Mouse (Mus musculus): ENCODE measurements at regions not wholly inside any gene's neighbourhood (a gene's known extent, or its start where the extent isn't known, plus 50 kb on each side); places are given as distances from the start of the nearest gene placed in this dataset.

DNA sequence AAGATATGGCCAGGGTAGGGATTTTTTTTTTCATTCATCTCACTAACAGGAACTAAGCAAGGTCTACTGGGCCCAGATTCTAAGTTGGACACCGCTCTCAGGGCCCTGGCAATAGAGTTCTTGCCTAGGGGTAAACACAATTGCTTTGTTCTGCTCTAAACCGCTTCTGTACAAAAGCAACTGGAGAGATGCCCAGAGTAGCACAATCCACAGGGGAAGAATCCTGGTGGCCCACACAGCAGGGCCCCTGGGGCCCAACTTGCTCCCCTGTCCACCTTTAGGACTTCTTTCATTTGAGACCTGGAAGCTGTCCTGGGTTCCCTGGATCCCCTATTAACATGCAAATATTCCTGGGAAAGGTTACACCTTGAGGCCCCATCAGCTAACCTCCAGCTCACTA lies 639.4 kb downstream of the Insc start:
- ATAC-seq, result no peak

DNA sequence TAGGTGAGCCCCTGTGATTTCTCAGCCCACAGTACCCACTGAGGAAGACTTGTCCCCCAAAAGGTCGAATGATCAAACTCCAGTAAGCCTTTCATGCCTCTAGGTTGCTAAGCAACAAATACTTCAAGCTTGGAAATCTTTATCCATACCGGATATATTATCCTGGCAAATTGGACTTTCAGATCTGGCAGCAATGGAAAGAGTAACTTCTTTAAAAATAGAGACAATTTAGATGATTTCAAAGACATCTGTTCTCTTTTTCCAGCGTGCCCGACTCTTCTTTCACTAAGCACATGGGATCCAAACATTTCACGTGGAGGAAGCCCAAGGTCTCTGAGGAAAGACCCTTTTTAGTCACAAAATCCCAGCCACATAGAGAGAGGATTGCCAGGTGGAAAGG lies 645.4 kb downstream of the Insc start:
- ATAC-seq, result no peak

DNA sequence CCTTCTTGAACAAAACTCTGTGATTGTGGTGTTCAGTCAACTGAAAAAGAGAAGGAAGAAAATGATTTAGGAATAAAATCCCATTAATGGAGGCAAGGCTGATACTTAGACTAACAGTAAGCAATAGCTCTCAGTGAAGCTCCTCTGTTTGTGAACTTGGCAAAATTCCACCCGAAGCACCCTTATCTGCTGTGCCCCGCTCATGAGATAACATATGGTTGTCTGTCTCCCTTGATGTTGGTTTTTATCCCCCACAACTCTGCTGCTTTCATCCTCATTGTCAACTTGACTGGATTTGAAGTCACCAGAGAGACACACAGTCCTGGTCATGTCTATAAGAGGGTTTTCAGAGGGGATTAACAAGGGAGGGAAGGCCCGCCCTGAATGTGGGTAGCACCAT lies 646.1 kb downstream of the Sox6 start:
- no peak for ATAC-seq

DNA sequence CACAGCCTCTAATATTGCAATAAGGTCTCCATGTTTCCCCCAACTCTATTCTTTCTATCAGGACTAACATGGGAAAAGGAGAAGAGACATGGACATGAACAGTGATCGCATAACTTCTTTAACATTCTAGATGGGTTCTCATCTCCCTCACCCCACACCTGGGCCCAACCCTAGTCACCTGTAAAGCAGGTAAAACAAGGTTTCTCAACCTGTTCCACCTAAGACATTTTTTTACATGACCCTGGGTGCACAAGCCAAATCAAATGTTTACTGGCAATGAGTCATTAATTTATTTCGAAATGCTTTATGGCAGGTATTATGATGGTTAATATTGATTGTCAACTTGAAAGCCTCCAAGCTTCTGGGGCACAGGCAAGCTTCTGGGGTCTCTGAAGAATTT lies 640.4 kb downstream of the Sox6 start:
- no peak for ATAC-seq

DNA sequence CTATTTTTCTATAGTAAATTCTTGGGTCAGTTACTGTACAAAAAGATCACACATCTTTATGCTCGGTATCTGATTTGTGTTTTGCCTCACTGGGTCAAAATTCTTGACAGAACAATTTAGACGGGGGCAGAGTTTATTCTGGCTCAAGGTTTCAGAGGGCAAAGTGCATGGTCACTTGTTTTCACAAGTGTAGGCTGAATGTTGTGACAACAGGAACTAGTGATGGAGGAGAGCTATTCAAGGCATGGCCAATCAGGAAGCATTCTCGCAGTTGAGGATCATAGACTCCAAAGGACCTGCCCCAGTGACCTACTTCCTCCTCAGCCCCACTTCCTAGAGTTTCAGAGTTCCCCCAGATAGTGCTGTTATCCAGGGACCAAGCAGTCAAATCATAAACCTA lies 639.1 kb downstream of the Sox6 start:
- no peak for ATAC-seq

DNA sequence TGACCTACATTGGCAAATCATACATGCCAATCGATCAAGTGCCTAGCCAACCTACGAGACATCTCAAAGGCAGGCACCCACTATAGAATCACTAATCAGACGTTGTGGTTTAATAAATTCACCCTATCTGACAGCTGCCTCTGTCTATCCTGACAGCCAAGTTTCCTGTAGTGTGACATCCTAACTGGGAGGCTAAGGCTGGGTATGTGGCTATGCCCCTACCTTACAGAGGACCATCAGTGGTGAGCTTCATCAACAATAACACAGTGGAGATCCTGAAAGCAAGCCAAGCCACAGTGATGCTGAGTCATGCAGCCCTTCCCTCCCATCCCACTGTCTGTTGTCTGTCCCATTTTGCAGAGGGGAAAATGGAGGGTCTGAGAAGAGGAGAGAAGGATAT lies 630.7 kb downstream of the Sox6 start:
- no peak for ATAC-seq

DNA sequence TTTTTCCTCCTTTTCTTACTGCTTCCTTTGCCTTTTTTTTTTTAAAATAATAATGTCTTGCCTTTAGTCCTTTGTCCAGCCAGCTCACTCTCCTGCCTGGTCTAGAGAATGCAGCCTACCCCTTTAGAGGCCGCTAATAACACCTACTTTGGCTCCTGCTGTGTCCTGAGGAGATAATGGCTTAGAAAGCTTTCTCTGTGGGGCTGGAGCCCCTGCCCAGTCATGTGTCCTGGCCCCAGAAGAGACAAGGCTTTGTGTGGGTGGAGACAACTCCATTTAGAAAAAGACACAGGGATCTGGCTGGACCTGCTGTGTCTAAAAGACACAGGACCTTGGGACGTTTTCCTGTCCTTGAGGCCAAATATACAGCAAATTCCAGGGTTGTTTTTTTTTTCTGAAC lies 629.7 kb downstream of the Sox6 start:
- no peak for ATAC-seq

DNA sequence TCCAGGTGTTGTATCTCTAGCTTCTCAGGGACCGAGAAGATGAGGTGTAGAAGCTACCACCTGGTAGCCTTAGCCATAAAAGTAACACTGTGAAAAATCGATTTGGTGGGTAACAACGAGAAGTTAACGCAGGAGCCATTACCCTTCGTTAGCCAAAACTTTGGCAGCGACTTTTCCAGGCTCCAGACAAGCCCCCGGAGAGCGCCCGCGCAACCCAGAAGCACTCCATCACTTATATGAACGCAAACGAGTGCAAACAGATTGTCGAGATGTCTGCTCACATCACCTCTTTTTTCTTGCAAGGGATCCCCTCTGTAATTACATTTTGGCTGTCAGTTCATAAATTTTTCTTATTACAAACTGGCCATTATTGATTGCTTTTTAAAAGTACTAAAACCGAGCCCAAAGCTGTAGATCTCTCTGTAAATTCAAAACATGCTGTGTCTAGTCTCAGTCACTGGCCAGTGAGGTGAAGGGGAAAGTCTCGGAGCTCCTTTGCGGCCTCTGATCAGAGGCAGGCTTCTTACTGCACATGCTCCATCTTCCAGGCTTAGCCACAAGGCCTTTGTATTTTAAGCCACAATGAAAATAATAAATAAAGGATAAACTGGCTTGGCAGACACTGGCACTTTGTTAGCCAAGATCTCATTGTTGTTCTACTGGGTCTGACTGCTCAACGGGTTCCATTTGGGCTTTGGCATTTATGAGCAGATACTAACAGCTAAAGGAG lies 627.9 kb downstream of the Sox6 start:
- no peak for ATAC-seq

DNA sequence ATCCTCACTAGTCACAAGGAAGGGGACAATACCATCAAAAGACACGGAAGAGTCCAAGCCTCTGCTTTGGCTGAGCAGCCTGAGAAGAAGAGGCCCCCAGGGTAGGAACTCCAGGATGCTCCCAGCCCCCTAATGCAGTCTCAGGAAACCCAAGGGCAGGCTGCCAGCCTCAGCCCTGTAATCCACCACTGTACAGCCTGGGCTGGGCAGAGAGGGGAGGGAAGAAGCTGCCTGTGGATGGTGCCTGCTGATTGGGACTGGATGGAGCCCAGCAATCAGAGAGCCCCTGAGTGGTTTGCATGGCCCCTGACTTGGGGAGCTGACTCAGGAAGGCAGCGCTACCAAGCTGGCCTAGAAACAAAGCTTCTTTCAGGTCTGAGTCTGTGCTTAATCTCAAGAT lies 627.1 kb downstream of the Sox6 start:
- ATAC-seq, result no peak

DNA sequence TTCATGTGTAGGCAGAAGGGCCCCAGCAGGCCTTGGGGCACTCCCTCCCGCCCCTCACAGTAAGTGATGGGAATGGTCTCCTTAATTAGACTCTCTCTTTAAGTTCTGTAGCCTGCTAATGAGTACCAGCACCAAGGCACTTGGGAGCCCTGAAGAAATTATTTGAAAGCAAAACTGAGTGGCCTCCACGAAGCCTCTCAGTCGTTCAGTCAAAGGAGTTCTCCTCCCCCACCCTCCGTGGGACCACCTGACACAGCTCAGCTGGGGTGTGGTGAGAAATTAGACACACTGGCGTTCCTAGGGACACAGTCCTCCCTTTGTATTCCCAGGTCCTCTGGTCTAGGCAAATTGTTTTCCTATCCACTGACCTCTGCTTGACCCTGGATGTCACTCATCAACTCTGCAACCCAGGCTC lies 623.4 kb downstream of the Sox6 start:
- no peak for ATAC-seq

All from activated CD4-positive, CD25-positive, alpha-beta regulatory T cell, adult 4 months (primary cell).